Mouse (Mus musculus) heart, postnatal 0 days (tissue): ENCODE data around the gene Galns.

Source experiments
- CTCF ChIP-seq: IDR thresholded peaks from 2 replicates; pipeline ENCODE4 v1.5.1; 2016; ENCODE audit warnings: antibody characterized with exemption, control low read depth, low read depth
- EP300 ChIP-seq: IDR thresholded peaks from 2 replicates; pipeline ENCODE4 v1.6.1; 2016; ENCODE audit warnings: antibody characterized with exemption, low read depth

GRCm38 (mm10) chr8:122580926-122581325 lies 30.3 kb downstream of the Galns start:
- TF ChIP-seq CTCF (no peak), EP300 (no peak)
